Mouse (Mus musculus): ENCODE data around the gene 4933427D14Rik. TPM values are rescaled to one million over a fixed set of nuclear protein-coding genes. Genes with fewer than 3 reads are reported as not detected.

The 4933427D14Rik gene
- polyA plus RNA-seq, 1 experiment from 2014 or later, result 6.9 TPM

- Histone ChIP-seq H3K4me2 (peak overlapping the region; percentile 89), H3K9ac (ENCODE audit: low read depth, low read length) (peak overlapping the region; percentile 77), H3K4me3 (ENCODE audit: low read depth, low read length) (peak overlapping the region; percentile 72), H3K9me3 (ENCODE audit: control insufficient read depth, low read length) (no peaks in the 10 kb centered on the region), H3K4me1 (replicated peaks; ENCODE audit: control insufficient read depth, insufficient read depth, low read length) (0 out of 2 replicates have a peak, but pooled peaks cover 4% of the 10 kb centered on the region), H3K27ac (ENCODE audit: low read depth, low read length) (no peak overlapping the region), H3K27me3 (replicated peaks; ENCODE audit: control insufficient read depth, insufficient read depth, low read length) (no peaks in the 10 kb centered on the region), H3K36me3 (ENCODE audit: control insufficient read depth, insufficient read depth, low read length) (no peaks in the 10 kb centered on the region; the same call in 1 of the 2 replicates)
- peak; percentile 96 for DNase-seq (ENCODE audit: low spot score)
- WGBS, result 1% methylated on average over 51 of the region's 51 CpGs
- peak; percentile 95 for ATAC-seq (replicated peaks; ENCODE audit: low FRiP score)
These were observed 7.5 kb upstream of the 4933427D14Rik start for GRCm38 (mm10) chr11:72214591-72215409.

GRCm38 (mm10) chr11:72207834-72208377 is 647 bp upstream of the 4933427D14Rik start:
- Histone ChIP-seq H3K4me1 (replicated peaks; ENCODE audit: control insufficient read depth, insufficient read depth, low read length) (peaks cover 11% of the 10 kb centered on the region), H3K4me3 (ENCODE audit: low read depth, low read length) (peak overlapping the region; percentile 85), H3K27ac (ENCODE audit: low read depth, low read length) (no peak overlapping the region; the same call in 1 of the 2 replicates), H3K36me3 (ENCODE audit: control insufficient read depth, insufficient read depth, low read length) (no peaks in the 10 kb centered on the region; the same call in 1 of the 2 replicates), H3K9ac (ENCODE audit: low read depth, low read length) (peak overlapping the region; percentile 83), H3K4me2 (peak overlapping the region; percentile 95), H3K9me3 (ENCODE audit: control insufficient read depth, low read length) (no peaks in the 10 kb centered on the region), H3K27me3 (replicated peaks; ENCODE audit: control insufficient read depth, insufficient read depth, low read length) (no peaks in the 10 kb centered on the region)
- DNase-seq (ENCODE audit: low spot score), result no peak
- WGBS, result 12% methylated on average over 17 of the region's 17 CpGs
- ATAC-seq (replicated peaks; ENCODE audit: low FRiP score), result no peak

DNA sequence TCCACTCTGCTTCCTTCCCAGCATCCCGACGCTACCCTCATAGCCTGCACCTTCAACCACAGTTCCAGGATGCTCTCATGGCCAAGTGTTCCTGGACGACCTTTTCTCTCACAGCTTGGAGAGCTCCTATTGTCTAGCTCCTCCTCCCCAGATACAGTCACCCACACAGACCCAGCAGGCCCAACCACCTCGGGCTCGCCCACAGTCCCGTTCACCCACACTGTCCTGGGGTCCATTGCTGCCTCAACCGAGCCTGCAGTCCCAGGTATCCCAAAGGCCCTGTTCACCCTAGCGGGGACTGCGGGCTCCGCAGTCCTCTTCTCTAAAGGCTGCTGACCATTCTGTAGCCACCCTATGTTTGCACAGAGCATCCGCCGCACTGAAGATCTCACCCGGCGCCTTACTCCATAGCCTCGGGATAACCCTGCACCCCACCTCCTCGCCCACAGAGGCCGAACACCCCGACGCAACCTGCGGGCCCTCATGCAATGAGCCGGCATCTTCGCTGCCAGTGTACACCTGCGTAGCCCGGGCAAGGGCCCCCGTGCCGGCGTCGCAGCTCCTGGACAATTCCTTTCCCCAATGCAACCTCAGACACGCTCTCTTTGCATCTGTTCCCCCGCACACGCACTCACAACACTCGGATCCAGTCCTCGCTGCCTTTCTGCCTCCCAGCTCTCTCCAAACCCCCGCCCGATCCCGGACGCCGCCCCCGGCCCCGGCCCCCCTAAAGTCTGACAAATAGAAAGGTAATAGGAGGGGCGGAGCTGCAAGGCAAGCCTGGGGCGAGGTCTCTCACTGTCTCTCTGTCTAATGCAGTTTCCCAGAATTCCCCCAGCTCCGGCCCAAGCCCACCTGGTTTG is 687 bp downstream of the 4933427D14Rik start, which contains the start of gene Gm43951:
Gene Gm43951 (minus strand): TSS at position 500 of the 863 bp plus-strand sequence.
- peak within 1 kb of the TSS; percentile 54 for H3K27ac ChIP-seq (ENCODE audit: low read depth, low read length)
- H3K4me3 ChIP-seq (ENCODE audit: low read depth, low read length), result peak within 1 kb of the TSS; percentile 85
- H3K27me3 ChIP-seq (replicated peaks; ENCODE audit: control insufficient read depth, insufficient read depth, low read length), result no peaks in the 10 kb centered on the region
- peak within 1 kb of the TSS; percentile 95 for H3K4me2 ChIP-seq
- H3K36me3 ChIP-seq (ENCODE audit: control insufficient read depth, insufficient read depth, low read length), result no peaks in the 10 kb centered on the region; the same call in 1 of the 2 replicates
- peaks cover 11% of the 10 kb centered on the region for H3K4me1 ChIP-seq (replicated peaks; ENCODE audit: control insufficient read depth, insufficient read depth, low read length)
- peak; percentile 44 for ATAC-seq (replicated peaks; ENCODE audit: low FRiP score)
- no peaks in the 10 kb centered on the region for H3K9me3 ChIP-seq (ENCODE audit: control insufficient read depth, low read length)
- peak within 1 kb of the TSS; percentile 83 for H3K9ac ChIP-seq (ENCODE audit: low read depth, low read length)
- no peak for DNase-seq (ENCODE audit: low spot score)
- under 1% methylated on average over 43 of the region's 43 CpGs for WGBS

DNA sequence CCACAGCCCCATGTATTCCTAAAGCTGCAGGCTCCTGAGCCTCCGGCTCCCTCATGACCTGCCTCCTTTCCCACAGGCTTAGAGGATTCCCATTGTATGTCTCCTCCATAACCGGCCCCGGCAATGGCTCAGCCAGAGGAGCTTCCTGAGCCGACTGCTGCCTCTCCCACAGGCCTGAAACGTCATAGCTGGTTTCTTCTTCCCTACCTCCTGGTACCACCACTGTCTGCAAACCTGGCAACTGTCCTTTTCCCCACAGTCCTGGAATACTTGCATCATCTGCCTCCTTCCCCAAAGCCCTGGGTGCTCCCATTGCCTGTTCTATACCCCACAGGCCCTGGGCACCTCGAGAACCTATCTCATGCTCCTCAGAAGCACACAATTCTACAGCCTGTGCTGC is 2.0 kb downstream of the 4933427D14Rik start:
- H3K36me3 ChIP-seq (ENCODE audit: control insufficient read depth, insufficient read depth, low read length), result no peaks in the 10 kb centered on the region; the same call in 1 of the 2 replicates
- H3K27me3 ChIP-seq (replicated peaks; ENCODE audit: control insufficient read depth, insufficient read depth, low read length), result no peaks in the 10 kb centered on the region
- H3K4me2 ChIP-seq, result peak overlapping the region; percentile 95
- DNase-seq (ENCODE audit: low spot score), result no peak
- 81% methylated on average over 6 of the region's 6 CpGs for WGBS
- H3K4me3 ChIP-seq (ENCODE audit: low read depth, low read length), result peak overlapping the region; percentile 85; the same call in 1 of the 2 replicates
- peaks cover 11% of the 10 kb centered on the region for H3K4me1 ChIP-seq (replicated peaks; ENCODE audit: control insufficient read depth, insufficient read depth, low read length)
- no peak overlapping the region for H3K27ac ChIP-seq (ENCODE audit: low read depth, low read length)
- ATAC-seq (replicated peaks; ENCODE audit: low FRiP score), result no peak
- no peaks in the 10 kb centered on the region for H3K9me3 ChIP-seq (ENCODE audit: control insufficient read depth, low read length)
- 0 out of 2 replicates have a peak overlapping the region, but pooled peaks have one; percentile 3 for H3K9ac ChIP-seq (ENCODE audit: low read depth, low read length)

GRCm38 (mm10) chr11:72203440-72203839 is 3.8 kb downstream of the 4933427D14Rik start:
- Histone ChIP-seq H3K4me2 (no peak overlapping the region), H3K4me3 (ENCODE audit: low read depth, low read length) (no peak overlapping the region), H3K36me3 (ENCODE audit: control insufficient read depth, insufficient read depth, low read length) (peaks cover 2% of the 10 kb centered on the region), H3K27me3 (replicated peaks; ENCODE audit: control insufficient read depth, insufficient read depth, low read length) (no peaks in the 10 kb centered on the region), H3K4me1 (replicated peaks; ENCODE audit: control insufficient read depth, insufficient read depth, low read length) (peaks cover 11% of the 10 kb centered on the region), H3K9ac (ENCODE audit: low read depth, low read length) (no peak overlapping the region), H3K27ac (ENCODE audit: low read depth, low read length) (no peak overlapping the region), H3K9me3 (ENCODE audit: control insufficient read depth, low read length) (no peaks in the 10 kb centered on the region)
- ATAC-seq (replicated peaks; ENCODE audit: low FRiP score), result no peak
- no peak for DNase-seq (ENCODE audit: low spot score)
- 88% methylated on average over 1 of the region's 1 CpGs for WGBS

- Histone ChIP-seq H3K27ac (ENCODE audit: low read depth, low read length) (no peak overlapping the region), H3K36me3 (ENCODE audit: control insufficient read depth, insufficient read depth, low read length) (peaks cover 7% of the 10 kb centered on the region)
- WGBS, result 90% methylated on average over 8 of the region's 8 CpGs
These were observed 10.8 kb downstream of the 4933427D14Rik start for GRCm38 (mm10) chr11:72196506-72196905.

GRCm38 (mm10) chr11:72194259-72194658 is 13.0 kb downstream of the 4933427D14Rik start:
- H3K4me3 ChIP-seq (ENCODE audit: low read depth, low read length), result no peak overlapping the region

More at GRCm38 (mm10) chr11:72196506-72196905, 10.8 kb downstream of the 4933427D14Rik start:
- DNase-seq (ENCODE audit: low spot score), result no peak
- Histone ChIP-seq H3K4me2 (no peak overlapping the region), H3K9ac (ENCODE audit: low read depth, low read length) (no peak overlapping the region), H3K4me3 (ENCODE audit: low read depth, low read length) (no peak overlapping the region), H3K9me3 (ENCODE audit: control insufficient read depth, low read length) (no peaks in the 10 kb centered on the region), H3K4me1 (replicated peaks; ENCODE audit: control insufficient read depth, insufficient read depth, low read length) (no peaks in the 10 kb centered on the region), H3K27me3 (replicated peaks; ENCODE audit: control insufficient read depth, insufficient read depth, low read length) (no peaks in the 10 kb centered on the region)
- ATAC-seq (replicated peaks; ENCODE audit: low FRiP score), result no peak

GRCm38 (mm10) chr11:72190857-72191256 is 16.4 kb downstream of the 4933427D14Rik start:
- Histone ChIP-seq H3K4me2 (no peak overlapping the region), H3K36me3 (ENCODE audit: control insufficient read depth, insufficient read depth, low read length) (peaks cover 2% of the 10 kb centered on the region; the same call in 1 of the 2 replicates), H3K9ac (ENCODE audit: low read depth, low read length) (no peak overlapping the region), H3K9me3 (ENCODE audit: control insufficient read depth, low read length) (no peaks in the 10 kb centered on the region), H3K27me3 (replicated peaks; ENCODE audit: control insufficient read depth, insufficient read depth, low read length) (no peaks in the 10 kb centered on the region), H3K4me3 (ENCODE audit: low read depth, low read length) (no peak overlapping the region), H3K4me1 (replicated peaks; ENCODE audit: control insufficient read depth, insufficient read depth, low read length) (no peaks in the 10 kb centered on the region), H3K27ac (ENCODE audit: low read depth, low read length) (no peak overlapping the region)
- WGBS, result 87% methylated on average over 1 of the region's 1 CpGs
- no peak for ATAC-seq (replicated peaks; ENCODE audit: low FRiP score)
- DNase-seq (ENCODE audit: low spot score), result no peak

More at GRCm38 (mm10) chr11:72194259-72194658, 13.0 kb downstream of the 4933427D14Rik start:
- Histone ChIP-seq H3K9me3 (ENCODE audit: control insufficient read depth, low read length) (no peaks in the 10 kb centered on the region), H3K4me2 (no peak overlapping the region), H3K4me1 (replicated peaks; ENCODE audit: control insufficient read depth, insufficient read depth, low read length) (no peaks in the 10 kb centered on the region), H3K9ac (ENCODE audit: low read depth, low read length) (no peak overlapping the region), H3K27me3 (replicated peaks; ENCODE audit: control insufficient read depth, insufficient read depth, low read length) (no peaks in the 10 kb centered on the region), H3K36me3 (ENCODE audit: control insufficient read depth, insufficient read depth, low read length) (peaks cover 7% of the 10 kb centered on the region), H3K27ac (ENCODE audit: low read depth, low read length) (no peak overlapping the region)
- ATAC-seq (replicated peaks; ENCODE audit: low FRiP score), result no peak
- no peak for DNase-seq (ENCODE audit: low spot score)
- 89% methylated on average over 2 of the region's 2 CpGs for WGBS
